Mouse (Mus musculus): ENCODE measurements at regions not wholly inside any gene's neighbourhood (a gene's known extent, or its start where the extent isn't known, plus 50 kb on each side); places are given as distances from the start of the nearest gene placed in this dataset.

GRCm38 (mm10) chr2:166228356-166228755 is 72.9 kb upstream of the Sulf2 start:
- 88% methylated on average over 6 of the region's 6 CpGs for WGBS
- Histone ChIP-seq H3K27me3 (ENCODE audit: control insufficient read depth, insufficient read depth, low read length) (no peaks in the 10 kb centered on the region), H3K9ac (ENCODE audit: low read length) (no peak overlapping the region), H3K36me3 (ENCODE audit: control insufficient read depth, insufficient read depth, low read length) (no peaks in the 10 kb centered on the region), H3K4me2 (ENCODE audit: low read depth, low read length, severe bottlenecking) (no peak overlapping the region), H3K27ac (ENCODE audit: low read depth, low read length) (no peak overlapping the region), H3K4me1 (replicated peaks; ENCODE audit: control insufficient read depth, insufficient read depth, low read length) (0 out of 2 replicates have a peak, but pooled peaks cover 4% of the 10 kb centered on the region), H3K9me3 (ENCODE audit: control insufficient read depth, low read length) (no peaks in the 10 kb centered on the region), H3K4me3 (ENCODE audit: low read depth, low read length) (no peak overlapping the region)
- ATAC-seq (replicated peaks; ENCODE audit: low FRiP score), result no peak
- DNase-seq (ENCODE audit: low spot score), result no peak

GRCm38 (mm10) chr2:166227496-166227895 is 72.0 kb upstream of the Sulf2 start:
- 52% methylated on average over 5 of the region's 5 CpGs for WGBS
- H3K9ac ChIP-seq (ENCODE audit: low read length), result no peak overlapping the region
- H3K9me3 ChIP-seq (ENCODE audit: control insufficient read depth, low read length), result no peaks in the 10 kb centered on the region
- no peaks in the 10 kb centered on the region for H3K36me3 ChIP-seq (ENCODE audit: control insufficient read depth, insufficient read depth, low read length)
- H3K27ac ChIP-seq (ENCODE audit: low read depth, low read length), result no peak overlapping the region; the same call in 1 of the 2 replicates
- no peak overlapping the region for H3K4me2 ChIP-seq (ENCODE audit: low read depth, low read length, severe bottlenecking)
- DNase-seq (ENCODE audit: low spot score) (no peak), ATAC-seq (replicated peaks; ENCODE audit: low FRiP score) (no peak)
- no peaks in the 10 kb centered on the region for H3K27me3 ChIP-seq (ENCODE audit: control insufficient read depth, insufficient read depth, low read length)
- H3K4me3 ChIP-seq (ENCODE audit: low read depth, low read length), result no peak overlapping the region
- H3K4me1 ChIP-seq (replicated peaks; ENCODE audit: control insufficient read depth, insufficient read depth, low read length), result 0 out of 2 replicates have a peak, but pooled peaks cover 2% of the 10 kb centered on the region

DNA sequence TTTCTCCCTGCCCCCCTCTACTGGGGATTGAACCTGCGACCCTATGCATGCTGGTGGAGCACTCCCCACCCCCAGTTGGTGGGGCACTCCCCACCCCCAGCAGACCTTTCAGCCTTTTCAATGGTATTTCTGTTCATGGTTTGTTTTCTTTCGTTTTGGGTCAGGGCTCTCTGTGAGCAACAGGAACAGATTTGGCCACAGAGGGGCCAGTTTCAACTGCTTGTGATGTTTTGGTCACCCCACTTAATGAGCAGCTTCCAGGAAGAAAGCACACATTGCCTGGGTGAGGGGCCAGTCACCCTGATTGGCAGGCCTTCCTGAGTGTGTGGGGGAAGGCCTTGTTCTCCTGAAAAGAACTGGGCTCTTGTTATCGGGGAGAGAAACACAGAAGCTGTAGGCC is 71.5 kb upstream of the Sulf2 start:
- Histone ChIP-seq H3K9me3 (ENCODE audit: control insufficient read depth, low read length) (no peaks in the 10 kb centered on the region), H3K4me2 (ENCODE audit: low read depth, low read length, severe bottlenecking) (no peak overlapping the region), H3K9ac (ENCODE audit: low read length) (no peak overlapping the region), H3K27ac (ENCODE audit: low read depth, low read length) (peak overlapping the region; percentile 26; the same call in 1 of the 2 replicates), H3K4me1 (replicated peaks; ENCODE audit: control insufficient read depth, insufficient read depth, low read length) (0 out of 2 replicates have a peak, but pooled peaks cover 2% of the 10 kb centered on the region), H3K27me3 (ENCODE audit: control insufficient read depth, insufficient read depth, low read length) (no peaks in the 10 kb centered on the region), H3K36me3 (ENCODE audit: control insufficient read depth, insufficient read depth, low read length) (no peaks in the 10 kb centered on the region), H3K4me3 (ENCODE audit: low read depth, low read length) (no peak overlapping the region)
- peak; percentile 64 for ATAC-seq (replicated peaks; ENCODE audit: low FRiP score)
- DNase-seq (ENCODE audit: low spot score), result peak; percentile 69
- 18% methylated on average over 3 of the region's 3 CpGs for WGBS

GRCm38 (mm10) chr2:166226331-166226730 is 70.9 kb upstream of the Sulf2 start:
- no peak overlapping the region for H3K4me3 ChIP-seq (ENCODE audit: low read depth, low read length)
- no peak overlapping the region for H3K9ac ChIP-seq (ENCODE audit: low read length)
- no peaks in the 10 kb centered on the region for H3K9me3 ChIP-seq (ENCODE audit: control insufficient read depth, low read length)
- 81% methylated on average over 2 of the region's 2 CpGs for WGBS
- DNase-seq (ENCODE audit: low spot score) (no peak), ATAC-seq (replicated peaks; ENCODE audit: low FRiP score) (no peak)
- 0 out of 2 replicates have a peak overlapping the region, but pooled peaks have one; percentile 26 for H3K27ac ChIP-seq (ENCODE audit: low read depth, low read length)
- H3K4me1 ChIP-seq (replicated peaks; ENCODE audit: control insufficient read depth, insufficient read depth, low read length), result 0 out of 2 replicates have a peak, but pooled peaks cover 2% of the 10 kb centered on the region
- H3K36me3 ChIP-seq (ENCODE audit: control insufficient read depth, insufficient read depth, low read length), result no peaks in the 10 kb centered on the region
- no peak overlapping the region for H3K4me2 ChIP-seq (ENCODE audit: low read depth, low read length, severe bottlenecking)
- H3K27me3 ChIP-seq (ENCODE audit: control insufficient read depth, insufficient read depth, low read length), result no peaks in the 10 kb centered on the region

DNA sequence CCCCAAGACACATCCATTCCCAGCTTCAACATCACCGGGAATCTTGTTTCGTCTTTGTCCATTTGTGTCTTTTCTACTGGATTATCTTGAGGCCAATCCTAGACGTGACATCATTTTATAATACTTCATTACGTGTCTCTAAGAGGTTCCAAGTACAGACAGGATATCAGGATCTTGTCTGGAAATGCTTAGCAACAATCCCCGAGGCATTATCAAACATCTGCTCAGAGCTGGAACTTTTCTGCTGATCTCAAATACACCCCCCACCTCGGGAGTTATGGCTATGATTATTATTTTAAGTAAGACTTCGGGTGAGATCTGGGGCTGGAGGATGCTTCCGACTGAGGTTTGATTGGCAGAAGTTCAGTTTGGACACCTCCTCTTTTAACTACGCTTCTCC is 69.9 kb upstream of the Sulf2 start:
- Histone ChIP-seq H3K9ac (ENCODE audit: low read length) (no peak overlapping the region), H3K36me3 (ENCODE audit: control insufficient read depth, insufficient read depth, low read length) (no peaks in the 10 kb centered on the region), H3K9me3 (ENCODE audit: control insufficient read depth, low read length) (no peaks in the 10 kb centered on the region), H3K27ac (ENCODE audit: low read depth, low read length) (no peak overlapping the region), H3K27me3 (ENCODE audit: control insufficient read depth, insufficient read depth, low read length) (no peaks in the 10 kb centered on the region), H3K4me2 (ENCODE audit: low read depth, low read length, severe bottlenecking) (no peak overlapping the region), H3K4me1 (replicated peaks; ENCODE audit: control insufficient read depth, insufficient read depth, low read length) (0 out of 2 replicates have a peak, but pooled peaks cover 2% of the 10 kb centered on the region), H3K4me3 (ENCODE audit: low read depth, low read length) (no peak overlapping the region)
- WGBS, result 92% methylated on average over 9 of the region's 9 CpGs
- no peak for ATAC-seq (replicated peaks; ENCODE audit: low FRiP score)
- no peak for DNase-seq (ENCODE audit: low spot score)

DNA sequence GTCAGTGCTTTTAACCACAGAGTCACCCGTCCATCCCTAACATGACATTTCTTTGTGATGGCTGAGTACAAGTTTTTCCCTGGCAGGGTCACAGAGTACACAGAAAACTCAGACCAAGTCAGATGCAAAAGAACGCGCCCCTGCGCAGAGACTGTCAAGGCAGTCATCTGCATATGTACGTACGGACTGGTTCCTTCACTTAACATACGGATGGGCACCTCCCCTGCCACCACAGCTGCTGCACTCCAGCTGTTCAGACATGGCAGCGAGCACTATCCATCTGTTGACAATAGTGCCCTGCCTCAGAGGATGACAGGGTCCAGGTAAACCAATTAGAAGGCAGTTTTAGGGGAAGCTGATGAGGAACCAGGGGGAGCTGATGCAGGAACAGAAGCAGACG is 63.3 kb upstream of the Sulf2 start:
- Histone ChIP-seq H3K9ac (ENCODE audit: low read length) (no peak overlapping the region), H3K27me3 (ENCODE audit: control insufficient read depth, insufficient read depth, low read length) (no peaks in the 10 kb centered on the region), H3K4me1 (replicated peaks; ENCODE audit: control insufficient read depth, insufficient read depth, low read length) (peaks cover 7% of the 10 kb centered on the region; the same call in 1 of the 2 replicates), H3K36me3 (ENCODE audit: control insufficient read depth, insufficient read depth, low read length) (no peaks in the 10 kb centered on the region), H3K27ac (ENCODE audit: low read depth, low read length) (no peak overlapping the region), H3K9me3 (ENCODE audit: control insufficient read depth, low read length) (no peaks in the 10 kb centered on the region), H3K4me3 (ENCODE audit: low read depth, low read length) (no peak overlapping the region), H3K4me2 (ENCODE audit: low read depth, low read length, severe bottlenecking) (no peak overlapping the region)
- ATAC-seq (replicated peaks; ENCODE audit: low FRiP score), result no peak
- no peak for DNase-seq (ENCODE audit: low spot score)
- 66% methylated on average over 9 of the region's 9 CpGs for WGBS

GRCm38 (mm10) chr2:166216512-166216865 is 61.0 kb upstream of the Sulf2 start:
- WGBS, result 86% methylated on average over 11 of the region's 11 CpGs
- no peak overlapping the region for H3K9ac ChIP-seq (ENCODE audit: low read length)
- H3K4me1 ChIP-seq (replicated peaks; ENCODE audit: control insufficient read depth, insufficient read depth, low read length), result peaks cover 7% of the 10 kb centered on the region; the same call in 1 of the 2 replicates
- no peak overlapping the region for H3K27ac ChIP-seq (ENCODE audit: low read depth, low read length)
- no peak for DNase-seq (ENCODE audit: low spot score)
- H3K27me3 ChIP-seq (ENCODE audit: control insufficient read depth, insufficient read depth, low read length), result no peaks in the 10 kb centered on the region
- H3K36me3 ChIP-seq (ENCODE audit: control insufficient read depth, insufficient read depth, low read length), result no peaks in the 10 kb centered on the region
- no peaks in the 10 kb centered on the region for H3K9me3 ChIP-seq (ENCODE audit: control insufficient read depth, low read length)
- H3K4me2 ChIP-seq (ENCODE audit: low read depth, low read length, severe bottlenecking), result no peak overlapping the region
- ATAC-seq (replicated peaks; ENCODE audit: low FRiP score), result no peak
- H3K4me3 ChIP-seq (ENCODE audit: low read depth, low read length), result no peak overlapping the region

- H3K9ac ChIP-seq (ENCODE audit: low read length), result no peak overlapping the region
- H3K9me3 ChIP-seq (ENCODE audit: control insufficient read depth, low read length), result no peaks in the 10 kb centered on the region
- ATAC-seq (replicated peaks; ENCODE audit: low FRiP score) (no peak), DNase-seq (ENCODE audit: low spot score) (no peak)
- WGBS, result 58% methylated on average over 18 of the region's 18 CpGs
- H3K27ac ChIP-seq (ENCODE audit: low read depth, low read length), result no peak overlapping the region
- H3K27me3 ChIP-seq (ENCODE audit: control insufficient read depth, insufficient read depth, low read length), result no peaks in the 10 kb centered on the region
- H3K4me2 ChIP-seq (ENCODE audit: low read depth, low read length, severe bottlenecking), result no peak overlapping the region
- H3K36me3 ChIP-seq (ENCODE audit: control insufficient read depth, insufficient read depth, low read length), result no peaks in the 10 kb centered on the region
- peaks cover 7% of the 10 kb centered on the region; the same call in 1 of the 2 replicates for H3K4me1 ChIP-seq (replicated peaks; ENCODE audit: control insufficient read depth, insufficient read depth, low read length)
- H3K4me3 ChIP-seq (ENCODE audit: low read depth, low read length), result no peak overlapping the region
These were observed 60.4 kb upstream of the Sulf2 start for GRCm38 (mm10) chr2:166215610-166216511.
